Mouse (Mus musculus) ZHBTc4 (cell line): ENCODE measurements at regions not wholly inside any gene's neighbourhood (a gene's known extent, or its start where the extent isn't known, plus 50 kb on each side); places are given as distances from the start of the nearest gene placed in this dataset.
A peak's percentile ranks its signal among the peaks of the same experiment; 100 is the strongest.

Experiments
- DNase-seq: peaks from one replicate; pipeline ENCODE4 v3.0.0-alpha.2; 2011; ENCODE audit warnings: low read depth, low spot score

- DNase-seq, result no peak
Measured at GRCm38 (mm10) chr8:115942731-115943509, 235.3 kb upstream of the Maf start.

GRCm38 (mm10) chr8:115929472-115930210, 222.0 kb upstream of the Maf start:
- DNase-seq, result no peak

- DNase-seq, result no peak
Measured at GRCm38 (mm10) chr8:115921889-115922288, 214.3 kb upstream of the Maf start.

DNA sequence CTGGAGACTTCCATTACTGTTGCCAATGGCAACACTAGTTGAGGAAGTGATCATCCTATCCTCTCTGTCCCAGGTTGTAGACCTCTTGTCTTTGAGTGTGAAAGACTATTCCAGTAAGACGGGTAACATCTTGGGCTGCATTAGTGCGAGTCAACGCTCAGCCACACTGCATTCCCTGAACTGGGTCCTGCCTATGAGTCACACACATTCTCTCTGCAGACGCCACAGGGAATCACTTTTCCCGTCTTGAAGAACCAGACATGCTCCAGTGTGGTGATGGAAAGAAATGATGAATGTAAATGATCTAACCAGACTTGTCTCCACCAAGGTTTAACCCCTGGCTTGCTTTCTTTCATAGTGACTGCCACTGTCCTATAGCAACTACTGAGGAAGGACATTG, 199.1 kb upstream of the Maf start:
- DNase-seq, result no peak

- DNase-seq, result no peak
Measured at GRCm38 (mm10) chr8:115903853-115904420, 196.3 kb upstream of the Maf start.

DNA sequence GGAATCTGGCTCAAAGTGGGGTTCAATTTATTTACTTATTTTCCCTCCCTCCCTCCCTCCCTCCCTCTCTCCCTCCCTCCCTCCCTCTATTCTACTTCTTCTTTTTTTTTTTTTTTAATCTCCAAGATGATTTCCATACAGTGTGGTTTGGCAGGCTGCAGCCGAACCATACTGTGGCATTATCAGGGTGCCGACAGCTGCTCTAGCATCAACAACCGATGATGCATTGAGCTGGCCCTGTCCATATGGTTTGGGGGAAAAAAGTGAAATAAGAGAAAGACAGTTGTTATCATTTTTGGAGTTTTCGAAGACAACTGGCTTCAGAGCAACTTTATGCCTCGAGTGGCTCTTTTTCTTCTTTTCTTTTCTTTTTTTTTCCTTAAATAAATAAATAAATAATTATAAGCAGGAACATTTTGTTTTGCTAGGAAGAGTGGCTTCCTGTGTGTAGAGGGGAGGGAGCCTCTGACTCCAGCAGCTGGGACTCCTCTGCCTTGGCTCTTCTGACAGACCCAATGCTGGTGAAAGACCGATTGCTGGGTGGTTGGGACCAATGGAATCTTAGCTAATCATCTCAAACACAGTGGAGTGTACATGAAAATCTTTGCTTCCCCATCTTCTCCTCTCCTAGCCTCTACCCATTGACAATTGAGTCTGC, 190.1 kb upstream of the Maf start:
- no peak for DNase-seq

DNA sequence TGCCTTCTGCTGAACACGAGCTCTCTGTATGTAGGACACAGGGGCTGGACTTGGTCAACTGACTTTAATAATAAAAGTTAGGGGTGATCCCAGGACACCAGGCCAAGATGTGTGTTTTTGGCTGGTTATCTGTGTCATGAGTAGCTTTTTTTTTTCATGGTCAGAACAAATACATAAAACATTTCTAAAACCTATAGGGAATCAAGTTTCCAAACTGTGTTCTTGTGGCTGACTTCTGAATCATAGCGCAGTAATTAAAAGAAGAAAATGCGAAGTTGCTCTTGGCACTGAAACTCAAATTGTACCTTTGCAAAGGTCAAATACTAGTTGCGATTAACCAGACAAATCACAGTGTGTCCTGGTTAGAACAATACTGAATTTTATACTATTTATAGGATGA, 189.5 kb upstream of the Maf start:
- no peak for DNase-seq

GRCm38 (mm10) chr8:115896066-115896465, 188.5 kb upstream of the Maf start:
- peak; percentile 44 for DNase-seq

DNA sequence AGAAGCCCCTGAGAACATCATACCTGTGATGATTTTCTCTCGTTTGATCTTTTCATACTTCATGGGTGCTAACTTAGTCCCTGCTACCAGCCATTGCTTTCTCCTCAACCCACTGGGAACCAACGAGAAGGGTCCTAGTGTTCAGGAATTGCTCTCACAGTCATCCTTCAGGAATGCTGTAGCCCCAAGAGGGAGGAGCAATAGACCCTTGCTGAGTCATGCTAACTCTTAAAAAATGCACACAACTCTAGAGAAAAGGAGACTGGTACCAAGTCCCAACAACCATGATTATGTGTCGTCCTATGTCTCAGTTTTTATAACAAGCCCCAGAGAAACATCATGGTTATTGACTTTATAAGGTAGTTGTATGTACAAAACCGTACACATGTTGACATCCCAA, 180.7 kb upstream of the Maf start:
- DNase-seq, result no peak

DNA sequence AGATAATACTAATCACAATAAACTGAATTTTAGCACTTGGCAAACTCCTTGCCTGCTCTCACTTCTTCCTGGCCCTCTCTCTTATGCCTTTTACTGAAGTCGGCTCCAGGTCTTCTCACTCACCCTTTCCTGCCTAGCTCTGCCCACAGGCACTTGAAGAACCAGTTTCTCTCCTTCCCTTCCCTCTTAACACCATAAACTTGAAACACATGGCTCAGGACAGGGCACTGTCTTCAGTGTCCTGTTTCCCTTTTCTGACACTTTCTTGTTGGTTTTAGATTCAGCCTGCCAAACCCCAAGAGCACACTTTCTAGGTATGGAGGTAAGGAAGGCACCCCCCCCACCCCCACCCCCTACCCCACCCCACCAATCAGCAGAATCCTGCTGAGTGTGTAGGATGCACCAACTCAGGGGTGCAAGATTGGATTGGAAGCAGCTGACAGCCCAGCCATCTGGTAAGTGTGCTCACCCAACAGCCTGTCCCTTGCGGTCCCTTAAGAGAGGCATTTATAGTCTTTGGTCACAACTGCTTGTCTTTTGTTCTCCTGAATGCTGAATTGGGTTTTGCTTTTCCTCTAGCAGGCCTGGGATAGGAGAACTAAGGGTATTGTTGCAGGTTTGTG, 177.6 kb upstream of the Maf start:
- no peak for DNase-seq

DNA sequence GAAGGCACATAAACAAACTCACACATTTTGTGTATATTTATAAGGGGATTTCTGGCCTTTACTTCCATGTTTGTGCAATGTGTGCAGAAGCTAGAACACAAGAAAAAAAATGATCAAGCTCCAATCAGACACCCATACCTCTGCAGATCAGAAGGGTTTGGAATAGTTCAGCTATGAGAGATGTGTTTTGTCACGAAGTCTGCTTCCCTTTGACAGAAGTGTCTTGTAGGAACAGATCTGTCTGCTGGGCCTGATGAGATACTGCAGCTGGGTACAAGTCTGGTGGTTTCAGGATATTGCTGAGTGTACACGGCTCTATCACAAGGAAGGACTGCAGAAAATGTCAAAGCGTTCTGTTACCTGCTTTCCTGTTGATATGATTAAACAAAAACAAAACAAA, 176.2 kb upstream of the Maf start:
- DNase-seq, result no peak

GRCm38 (mm10) chr8:115881881-115882280, 174.3 kb upstream of the Maf start:
- DNase-seq, result no peak

DNA sequence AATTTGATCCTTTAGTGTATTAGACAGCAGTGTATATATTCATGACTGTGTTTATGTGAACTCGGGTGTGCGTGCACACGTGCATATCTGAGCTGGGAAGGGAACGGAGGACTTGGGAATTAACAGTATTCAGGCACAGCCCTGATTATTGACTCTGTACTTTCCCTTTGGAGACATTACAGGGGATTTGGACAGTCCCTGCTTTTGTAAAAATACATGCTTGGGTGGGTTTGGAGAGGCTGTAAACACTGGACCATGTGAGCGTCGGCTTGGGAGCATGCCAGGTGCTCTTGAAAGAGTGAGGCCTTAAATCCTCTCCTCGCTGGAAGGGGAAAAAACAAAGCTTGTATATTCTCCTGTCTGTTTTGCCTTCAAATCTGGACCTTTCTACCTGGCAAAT, 167.2 kb upstream of the Maf start:
- no peak for DNase-seq

DNA sequence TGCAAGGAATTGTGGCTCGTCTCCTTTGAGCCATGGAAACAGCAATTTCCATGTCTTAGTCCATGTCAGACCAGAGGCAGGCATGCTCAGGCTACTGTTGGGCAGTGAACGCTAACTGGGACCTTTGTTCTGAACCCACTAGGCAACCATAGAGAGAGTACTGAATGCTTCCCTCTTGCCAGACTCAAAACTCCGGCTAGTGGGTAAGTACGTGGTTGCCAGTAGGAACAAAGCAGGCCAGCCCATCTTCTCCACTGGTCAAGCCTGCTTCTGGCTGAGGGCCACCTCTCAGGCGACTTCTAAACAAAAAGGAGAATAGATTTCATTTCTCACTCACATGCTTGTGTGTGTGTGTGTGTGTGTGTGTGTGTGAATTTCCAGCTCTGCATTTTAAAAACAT, 163.8 kb upstream of the Maf start:
- DNase-seq, result no peak

DNA sequence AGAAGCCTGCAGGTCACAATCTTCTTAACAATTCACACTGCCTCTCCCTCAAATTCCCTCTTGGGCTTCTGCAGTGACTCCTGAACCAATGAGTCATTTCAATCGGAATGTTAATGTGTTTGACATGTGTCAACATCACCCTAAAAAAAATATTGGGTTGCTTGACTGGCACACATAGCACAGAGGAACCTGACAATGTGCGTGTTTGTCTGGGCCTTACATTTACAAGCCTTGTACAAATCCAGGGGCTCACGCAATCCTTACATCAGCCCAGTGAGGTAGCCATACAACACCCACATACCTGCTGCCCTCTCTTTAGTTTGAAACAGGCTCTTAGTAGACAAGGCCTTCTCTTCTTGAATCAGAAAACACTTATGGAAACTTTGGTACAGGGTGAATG, 153.8 kb upstream of the Maf start:
- DNase-seq, result no peak

DNA sequence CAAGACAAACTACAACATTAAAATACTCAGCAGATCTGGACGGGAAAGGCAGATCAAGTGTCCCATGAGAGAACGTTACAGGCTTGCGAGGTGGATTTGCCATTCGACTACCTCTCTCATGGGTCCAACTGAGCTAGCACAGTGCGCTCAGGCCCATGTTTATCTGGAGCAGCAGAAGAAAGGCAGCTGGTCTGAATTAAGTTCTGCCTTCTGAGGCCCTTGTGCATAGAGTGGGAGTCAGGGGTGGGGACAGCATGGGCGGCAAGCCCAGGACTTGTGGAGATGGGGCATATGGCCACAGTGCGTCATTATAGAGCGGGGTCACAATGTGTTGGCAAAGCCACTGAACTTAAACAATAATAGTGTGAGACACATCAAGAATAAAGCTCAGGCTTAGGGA, 151.8 kb upstream of the Maf start:
- DNase-seq, result no peak

- DNase-seq, result no peak
Measured at GRCm38 (mm10) chr8:115856816-115857215, 149.2 kb upstream of the Maf start.

DNA sequence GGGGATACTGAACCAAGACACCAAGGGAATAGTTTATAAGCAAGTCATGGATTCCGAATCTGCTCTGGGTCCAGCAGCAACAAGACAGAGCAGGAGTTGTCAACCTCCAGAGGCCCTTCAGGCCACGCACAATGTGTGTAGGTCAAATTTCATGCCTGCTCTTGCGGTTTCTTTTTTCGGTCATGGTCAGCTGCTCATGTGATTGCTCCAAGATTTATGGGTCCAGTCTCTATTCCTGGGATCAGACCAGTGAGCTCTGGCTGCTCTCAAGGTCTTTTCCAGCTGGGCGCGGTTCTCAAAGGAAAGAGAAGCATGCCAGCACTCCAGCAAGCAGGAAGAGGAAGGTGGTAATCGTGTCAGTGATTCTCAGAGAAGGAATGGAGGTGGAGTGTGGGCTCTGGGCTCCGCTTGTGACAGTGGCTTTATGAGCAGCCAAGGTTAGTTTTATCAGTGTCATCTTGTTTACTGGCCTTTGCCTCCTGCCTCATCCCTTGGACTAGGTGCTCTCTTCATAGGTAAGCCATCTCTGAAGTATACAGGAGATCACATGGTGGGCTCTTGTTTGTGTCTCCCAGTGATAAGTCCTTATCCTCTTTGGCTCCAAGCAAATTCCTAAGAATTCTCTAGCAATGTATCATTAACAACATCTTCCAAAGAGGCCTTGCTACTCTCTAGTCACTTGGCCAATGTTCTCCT, 148.5 kb upstream of the Maf start:
- no peak for DNase-seq

- DNase-seq, result no peak
Measured at GRCm38 (mm10) chr8:115854209-115854900, 146.8 kb upstream of the Maf start.

DNA sequence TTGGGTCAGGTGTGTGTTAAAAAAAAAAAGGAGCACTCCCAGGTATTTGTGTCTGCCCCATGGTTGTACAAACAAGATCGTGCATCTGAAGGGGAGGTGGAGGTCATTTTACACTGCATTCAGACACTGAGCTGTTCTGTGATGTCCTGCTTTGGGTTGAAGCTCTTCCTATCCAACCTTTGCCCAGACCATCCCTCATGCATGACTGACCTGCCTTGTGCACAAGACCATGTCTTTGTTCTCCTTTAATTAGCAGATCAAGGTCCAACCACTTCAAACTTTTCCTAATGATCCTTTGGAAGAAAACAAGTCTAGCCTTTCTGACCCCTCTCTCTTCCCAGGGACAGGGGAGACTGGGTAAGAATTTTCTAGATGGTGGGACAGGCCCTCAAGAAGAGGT, 143.0 kb upstream of the Maf start:
- DNase-seq, result no peak

DNA sequence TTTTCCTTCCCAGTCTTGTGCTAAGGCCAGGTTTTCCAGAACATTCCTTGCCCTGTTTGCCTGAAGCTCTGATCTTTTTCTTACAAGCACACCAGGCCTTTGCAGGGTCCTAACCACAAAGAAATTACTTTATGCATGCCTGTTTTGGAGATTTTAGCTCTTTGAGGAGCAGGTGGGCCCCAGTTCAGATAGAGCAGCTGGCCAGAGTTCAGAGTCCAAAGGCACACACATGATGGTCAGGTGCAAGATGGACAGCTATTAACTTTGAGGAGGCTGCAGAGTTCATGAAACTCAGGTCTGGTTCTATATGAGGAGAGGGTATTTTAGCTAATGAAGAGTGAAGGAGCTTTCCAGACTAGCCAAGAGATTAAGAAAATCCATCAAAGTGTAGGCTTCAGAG, 125.8 kb upstream of the Maf start:
- DNase-seq, result no peak
